Mouse (Mus musculus) heart, postnatal 0 days (tissue): ENCODE measurements around the gene Trappc3.
"Not testable (repeated sequence)": the region's sequence is repeated elsewhere in the genome, so short reads cannot be mapped to it uniquely, and the experiment has no call there.

Experiments
- CTCF ChIP-seq: IDR thresholded peaks from 2 replicates; pipeline ENCODE4 v1.5.1; 2016; ENCODE audit warnings: antibody characterized with exemption, control low read depth, low read depth
- EP300 ChIP-seq: IDR thresholded peaks from 2 replicates; pipeline ENCODE4 v1.6.1; 2016; ENCODE audit warnings: antibody characterized with exemption, low read depth

- not testable (repeated sequence) for TF ChIP-seq CTCF, EP300
Measured at GRCm38 (mm10) chr4:126219540-126219939, 42.6 kb upstream of the Trappc3 start.
